Mouse (Mus musculus): ENCODE data around the gene Cntfr.

DNA sequence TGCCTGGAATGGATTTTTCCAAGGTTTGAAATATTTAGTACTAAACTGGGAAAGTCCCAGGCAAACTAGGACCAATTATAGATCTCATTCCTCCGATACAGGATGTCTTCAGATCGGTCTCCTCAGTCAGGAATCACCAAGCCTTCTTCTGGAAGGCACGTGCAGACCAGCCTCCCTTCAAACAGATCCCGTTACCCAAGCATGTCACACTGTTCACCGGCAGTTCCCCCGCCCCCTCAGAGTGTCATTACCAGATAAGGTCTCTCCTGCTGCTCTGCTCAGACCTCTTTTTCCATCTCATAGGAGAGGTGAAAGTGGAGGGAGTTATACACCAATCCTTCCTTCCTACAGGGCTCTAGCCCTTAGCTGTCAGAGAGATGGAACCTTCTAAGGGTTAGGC lies 43.2 kb downstream of the Cntfr start:
- TF ChIP-seq CTCF (IDR thresholded peaks at IDR 0.05; ENCODE audit: low read depth, low read length) (no peak), GATA1 (IDR thresholded peaks at IDR 0.05; ENCODE audit: borderline replicate concordance, low read length) (no peak), POLR2AphosphoS5 (IDR thresholded peaks at IDR 0.05; ENCODE audit: insufficient replicate concordance, low read depth, low read length) (no peak), TAL1 (conservative IDR thresholded peaks at IDR 0.05; ENCODE audit: low read depth, low read length) (no peak)
